33 mouse cellular contexts compared by ENCODE assay signal in genomic region chr17:33139261-33139820, GRCm38 (mm10). TPM values are rescaled to one million over a fixed set of nuclear protein-coding genes. Genes with fewer than 3 reads are reported as not detected.
A peak's percentile ranks its signal among the peaks of the same experiment; 100 is the strongest.
DNase-seq lines count a peak whose midpoint lies in the region; ATAC-seq and TF ChIP-seq lines count a peak whose summit lies in the region.
"Had no signal": no experiment of that assay in that cellular context is flagged by ENCODE, and none has a peak within 500 bp of the region (broad histone marks: within the 10 kb centered on the region; RNA-seq: fewer than 3 reads in every experiment).

Gene Morc2b (minus strand): TSS chr17:33139683.

- TF ChIP-seq CTCF in testis, adult 2 months (IDR thresholded peaks at IDR 0.05; ENCODE audit: control insufficient read depth, insufficient read depth, insufficient replicate concordance, low read depth, low read length): no peak
- no peak for TF ChIP-seq CTCF in intestine, postnatal 0 days (IDR thresholded peaks at IDR 0.05; ENCODE audit: low read depth)

- DNase-seq in testis, postnatal 10 days (ENCODE audit: low spot score): no peak
- DNase-seq in ES-E14 (ENCODE audit: low read depth, low spot score) (peak; percentile 25), ZHBTc4 (ENCODE audit: low read depth, low spot score) (peak; percentile 81)
- DNase-seq in lung, postnatal 36 days: no peak
- DNase-seq: adrenal gland, adult 2 months; adrenal gland, postnatal 14 days; B cell, adult 2 months; cerebellum, adult 11 months; cerebellum, adult 2 months; cerebellum, adult 9-11 months; cerebellum, postnatal 25 days; forebrain, postnatal 0 days; gastrocnemius, adult 2 months; gastrocnemius, postnatal 25 days; heart, adult 2 months; heart, postnatal 14 days had no signal

- WGBS in intestine, postnatal 0 days: 73% methylated on average over 18 of the region's 18 CpGs
- WGBS in hindbrain, embryonic 12.5 days: 81% methylated on average over 18 of the region's 18 CpGs

- no peaks in the 10 kb centered on the region for H3K9me3 ChIP-seq in ES-E14 (ENCODE audit: control insufficient read depth, insufficient read depth, low read depth, low read length)
- no peaks in the 10 kb centered on the region for H3K9me3 ChIP-seq in intestine, postnatal 0 days (ENCODE audit: control insufficient read depth)
- no peaks in the 10 kb centered on the region; the same call in 1 of the 2 replicates for H3K9me3 ChIP-seq in hindbrain, embryonic 12.5 days (replicated peaks)
- H3K9me3 ChIP-seq: embryonic facial prominence, embryonic 12.5 days; embryonic facial prominence, embryonic 15.5 days; heart, embryonic 13.5 days; intestine, embryonic 15.5 days had no signal

- H3K4me1 ChIP-seq in testis, adult 2 months (ENCODE audit: control insufficient read depth, insufficient read depth, low read length): no peaks in the 10 kb centered on the region; the same call in 1 of the 2 replicates
- 0 out of 4 replicates have a peak, but pooled peaks cover 0 to 1% of the 10 kb centered on the region in 2 experiments for H3K4me1 ChIP-seq in ES-E14 (ENCODE audit: control insufficient read depth in 2 of 2, insufficient read depth in 2 of 2, low read length in 2 of 2, poor library complexity in 1 of 2)
- no peaks in the 10 kb centered on the region for H3K4me1 ChIP-seq in intestine, postnatal 0 days (replicated peaks; ENCODE audit: control insufficient read depth, insufficient read depth, low read length)
- no peaks in the 10 kb centered on the region for H3K4me1 ChIP-seq in hindbrain, embryonic 12.5 days
- H3K4me1 ChIP-seq: embryonic facial prominence, embryonic 12.5 days; embryonic facial prominence, embryonic 15.5 days; heart, embryonic 10.5 days; heart, embryonic 13.5 days; hindbrain, embryonic 13.5 days; intestine, embryonic 15.5 days had no signal

- H3K36me3 ChIP-seq in testis, adult 2 months (ENCODE audit: control insufficient read depth, insufficient read depth, low read length): peaks cover 3% of the 10 kb centered on the region; the same call in 1 of the 2 replicates
- H3K36me3 ChIP-seq in ES-E14 (ENCODE audit: control insufficient read depth, insufficient read depth, low read length, poor library complexity, severe bottlenecking): no peaks in the 10 kb centered on the region
- no peaks in the 10 kb centered on the region for H3K36me3 ChIP-seq in intestine, postnatal 0 days (ENCODE audit: control insufficient read depth, insufficient read depth)
- H3K36me3 ChIP-seq in hindbrain, embryonic 12.5 days: no peaks in the 10 kb centered on the region
- H3K36me3 ChIP-seq: embryonic facial prominence, embryonic 12.5 days; embryonic facial prominence, embryonic 15.5 days; heart, embryonic 10.5 days; heart, embryonic 13.5 days; hindbrain, embryonic 13.5 days; intestine, embryonic 15.5 days had no signal

- TF ChIP-seq POLR2A in testis, adult 2 months (IDR thresholded peaks at IDR 0.05; ENCODE audit: control insufficient read depth, low read depth, low read length): peak; percentile 98

- peak within 1 kb of the TSS; percentile 89 for H3K4me3 ChIP-seq in testis, adult 2 months (ENCODE audit: control insufficient read depth, low read depth, low read length)
- peak within 1 kb of the TSS; percentile 44 to 58 for H3K4me3 ChIP-seq in ES-E14 (ENCODE audit: insufficient read depth in 1 of 2, low read depth in 1 of 2, low read length in 2 of 2, poor library complexity in 1 of 2, severe bottlenecking in 1 of 2)
- H3K4me3 ChIP-seq in intestine, postnatal 0 days (ENCODE audit: low read depth, low read length): no peak within 1 kb of the TSS
- no peak within 1 kb of the TSS for H3K4me3 ChIP-seq in hindbrain, embryonic 12.5 days
- H3K4me3 ChIP-seq: embryonic facial prominence, embryonic 12.5 days; embryonic facial prominence, embryonic 15.5 days; gastrocnemius, adult 2 months; heart, adult 2 months; heart, embryonic 10.5 days; heart, embryonic 13.5 days; hindbrain, embryonic 13.5 days; intestine, embryonic 15.5 days had no signal

- peak within 1 kb of the TSS; percentile 37; the same call in 1 of the 2 replicates for H3K9ac ChIP-seq in ES-E14 (ENCODE audit: insufficient read depth, low read depth, low read length, poor library complexity, severe bottlenecking)
- no peak within 1 kb of the TSS for H3K9ac ChIP-seq in intestine, postnatal 0 days (ENCODE audit: low read depth, low read length)
- no peak within 1 kb of the TSS for H3K9ac ChIP-seq in hindbrain, embryonic 12.5 days
- H3K9ac ChIP-seq: embryonic facial prominence, embryonic 12.5 days; embryonic facial prominence, embryonic 15.5 days; forebrain, postnatal 0 days; heart, embryonic 13.5 days; hindbrain, embryonic 13.5 days; intestine, embryonic 15.5 days had no signal

- in situ Hi-C loops in ES-E14 (cut with MboI; ENCODE audit: low sequenced_read_pairs in 2 of 2, unreplicated experiment in 2 of 2): no loop called here

- no peaks in the 10 kb centered on the region for H3K27me3 ChIP-seq in testis, adult 2 months (ENCODE audit: control insufficient read depth, insufficient read depth, low read length)
- H3K27me3 ChIP-seq in intestine, postnatal 0 days (replicated peaks; ENCODE audit: control insufficient read depth, insufficient read depth, low read length): no peaks in the 10 kb centered on the region
- no peaks in the 10 kb centered on the region for H3K27me3 ChIP-seq in hindbrain, embryonic 12.5 days
- H3K27me3 ChIP-seq: embryonic facial prominence, embryonic 12.5 days; embryonic facial prominence, embryonic 15.5 days; heart, embryonic 13.5 days; intestine, embryonic 15.5 days had no signal

- no peak for ATAC-seq in intestine, postnatal 0 days
- ATAC-seq in hindbrain, embryonic 12.5 days (ENCODE audit: low FRiP score): no peak
- ATAC-seq: forebrain, embryonic 14.5 days; forebrain, postnatal 0 days; hindbrain, embryonic 16.5 days; intestine, embryonic 15.5 days had no signal

- H3K27ac ChIP-seq in testis, adult 2 months (ENCODE audit: control insufficient read depth, insufficient read depth, low read depth, low read length): peak within 1 kb of the TSS; percentile 97
- H3K27ac ChIP-seq in ES-E14 (ENCODE audit: insufficient read depth, low read depth, low read length, poor library complexity, severe bottlenecking): no peak within 1 kb of the TSS
- no peak within 1 kb of the TSS for H3K27ac ChIP-seq in intestine, postnatal 0 days (ENCODE audit: low read depth, low read length)
- no peak within 1 kb of the TSS for H3K27ac ChIP-seq in hindbrain, embryonic 12.5 days
- H3K27ac ChIP-seq: embryonic facial prominence, embryonic 12.5 days; embryonic facial prominence, embryonic 15.5 days; gastrocnemius, adult 2 months; heart, adult 2 months; heart, embryonic 10.5 days; heart, embryonic 13.5 days; hindbrain, embryonic 13.5 days; intestine, embryonic 15.5 days had no signal

- no peak within 1 kb of the TSS for H3K4me2 ChIP-seq in intestine, postnatal 0 days (replicated peaks; ENCODE audit: low read depth)
- H3K4me2 ChIP-seq in hindbrain, embryonic 12.5 days (replicated peaks): no peak within 1 kb of the TSS
- H3K4me2 ChIP-seq: embryonic facial prominence, embryonic 12.5 days; embryonic facial prominence, embryonic 15.5 days; heart, embryonic 13.5 days; hindbrain, embryonic 13.5 days; intestine, embryonic 15.5 days had no signal

TF ChIP-seq in ES-E14, 5 proteins besides CTCF, POLR2A, EP300 and RAD21:
- TF ChIP-seq CHD2 (IDR thresholded peaks at IDR 0.05; ENCODE audit: low read depth, low read length) (no peak), ZNF384 (IDR thresholded peaks at IDR 0.05; ENCODE audit: low read depth, low read length) (no peak), MAFK (IDR thresholded peaks at IDR 0.05; ENCODE audit: insufficient read depth, low read depth, low read length) (no peak), HCFC1 (IDR thresholded peaks at IDR 0.05; ENCODE audit: borderline replicate concordance, insufficient read depth, low read length) (no peak)

RNA-seq across cellular contexts. Expression of gene Morc2b, which starts in this region (rescaled TPM):
- polyA plus RNA-seq in testis, adult 2 months (2012; rRNA removed): 43.9 and 48.7 TPM in 2 replicates
- 0.22 and 0.26 TPM in 2 replicates for total RNA-seq in ES-E14 (2012; rRNA removed)
- not detected in 2 replicates for polyA plus RNA-seq in intestine, postnatal 0 days (2015; fragmentation: Nextera tagmentation; extraction: Ambion mirVana)
- polyA plus RNA-seq in hindbrain, embryonic 12.5 days (2016; fragmentation: Nextera tagmentation; extraction: Ambion mirVana): 0.18 TPM in 1 of 2 replicates, not detected in the other
- total RNA-seq: adrenal gland, adult 2 months; adrenal gland, postnatal 14 days; adrenal gland, postnatal 4 days; CH12.LX; common myeloid progenitor, adult 5-6 weeks; hematopoietic stem cell, adult 5-6 weeks; MEL had no signal
- polyA plus RNA-seq: adrenal gland, adult 2 months; embryonic facial prominence, embryonic 12.5 days; forebrain, embryonic 11.5 days; forebrain, embryonic 14.5 days; heart, embryonic 10.5 days; heart, embryonic 13.5 days; intestine, embryonic 15.5 days had no signal

Comparison
In these comparisons a context has a peak if more than half of its experiments do, and no peak if none do; other contexts are left out.
1. RNA of gene Morc2b (polyA plus RNA-seq): 43.9 to 48.7 TPM in testis, adult 2 months; 0.18 TPM in hindbrain, embryonic 12.5 days and not detected in intestine, postnatal 0 days; every median in the first group is over 10 times any median in the second.
2. Peak in DNase-seq, H3K4me3 ChIP-seq and H3K9ac ChIP-seq in ES-E14; RNA of the gene not detected or under 1 TPM.